8 mouse cellular contexts compared by ENCODE assay signal in the genomic region with DNA sequence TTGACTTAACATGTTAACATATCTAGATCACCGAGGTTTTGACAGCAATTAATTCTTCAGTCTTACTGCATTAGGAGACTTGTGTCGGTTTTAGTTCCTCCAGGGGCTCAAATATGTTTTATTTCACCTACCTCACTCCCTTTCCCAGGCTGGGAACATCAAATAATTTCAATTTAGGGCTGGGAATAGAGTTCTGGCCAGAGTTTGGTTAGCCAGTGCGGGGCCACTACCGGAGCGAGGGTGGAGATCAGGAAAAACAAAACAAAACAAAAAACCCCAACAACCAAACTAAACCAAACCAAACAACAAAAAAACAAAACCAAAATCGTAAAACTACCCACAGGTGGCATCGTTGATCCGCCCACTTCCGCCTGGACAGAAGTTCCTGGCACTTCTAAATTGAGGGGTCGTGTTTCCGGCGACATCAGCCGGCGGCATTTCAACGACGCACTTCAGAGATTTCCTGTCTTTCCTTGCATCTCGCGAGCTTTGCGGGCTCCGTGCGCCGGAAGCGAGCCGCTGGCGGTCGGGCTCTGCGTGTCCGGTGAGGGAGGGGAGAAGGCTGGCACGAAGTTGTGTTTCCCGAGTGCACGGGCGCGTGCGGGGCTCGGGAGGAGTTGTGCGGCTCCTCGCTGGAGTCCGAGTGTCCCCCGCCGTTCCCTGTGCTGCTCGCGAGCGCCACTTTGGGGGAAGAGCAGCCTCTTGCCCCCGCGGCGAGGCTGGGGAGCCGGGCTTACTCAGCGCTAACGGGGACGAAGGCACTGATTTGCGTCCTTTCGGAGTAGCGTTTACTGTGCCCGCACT. TPM values are rescaled to one million over a fixed set of nuclear protein-coding genes. Genes with fewer than 3 reads are reported as not detected.
DNase-seq lines count a peak whose midpoint lies in the region; ATAC-seq and TF ChIP-seq lines count a peak whose summit lies in the region.

A gene (plus strand): TSS at position 437 of the 804 bp plus-strand sequence.

- peak within 1 kb of the TSS; percentile 97 for H3K4me3 ChIP-seq in ES-Bruce4 (ENCODE audit: low read depth, low read length)
- H3K4me3 ChIP-seq in forebrain, embryonic 13.5 days, result peak within 1 kb of the TSS; percentile 73
- peak within 1 kb of the TSS; percentile 80 for H3K4me3 ChIP-seq in liver, postnatal 0 days (ENCODE audit: low read depth, low read length)
- peak within 1 kb of the TSS; percentile 78 for H3K4me3 ChIP-seq in neural tube, embryonic 14.5 days (ENCODE audit: low read depth, low read length)

- peaks cover 23% of the 10 kb centered on the region for H3K36me3 ChIP-seq in ES-Bruce4 (ENCODE audit: control insufficient read depth, insufficient read depth, low read length, poor library complexity, severe bottlenecking)
- peaks cover 27% of the 10 kb centered on the region for H3K36me3 ChIP-seq in forebrain, embryonic 13.5 days (ENCODE audit: poor library complexity, severe bottlenecking)
- H3K36me3 ChIP-seq in liver, postnatal 0 days (replicated peaks; ENCODE audit: insufficient read depth, low read length), result peaks cover 26% of the 10 kb centered on the region
- peaks cover 12% of the 10 kb centered on the region; the same call in 1 of the 2 replicates for H3K36me3 ChIP-seq in neural tube, embryonic 14.5 days (ENCODE audit: control insufficient read depth, insufficient read depth, low read length)

- peak within 1 kb of the TSS; percentile 82 for H3K27ac ChIP-seq in ES-Bruce4 (ENCODE audit: insufficient read depth, low read length)
- H3K27ac ChIP-seq in forebrain, embryonic 13.5 days, result peak within 1 kb of the TSS; percentile 94
- H3K27ac ChIP-seq in liver, postnatal 0 days (ENCODE audit: low read depth), result peak within 1 kb of the TSS; percentile 96
- H3K27ac ChIP-seq in neural tube, embryonic 14.5 days (ENCODE audit: low read depth, low read length), result peak within 1 kb of the TSS; percentile 88

- intact Hi-C loops in heart, postnatal 10 days (cut with DNase I), result loop anchor here (2.0 kb wide), 1 partner anchor 146 kb away; a partner anchor contains a TSS

- TF ChIP-seq EP300 in ES-Bruce4 (IDR thresholded peaks at IDR 0.05; ENCODE audit: insufficient read depth, low read depth, low read length), result 0 out of 2 replicates have a peak, but pooled peaks have one; percentile 34
- TF ChIP-seq EP300 in liver, postnatal 0 days (IDR thresholded peaks at IDR 0.05; ENCODE audit: low read depth), result peak; percentile 83

- peak within 1 kb of the TSS; percentile 87 for H3K9ac ChIP-seq in ES-Bruce4 (ENCODE audit: low read depth, poor library complexity, severe bottlenecking)
- peak within 1 kb of the TSS; percentile 87 for H3K9ac ChIP-seq in forebrain, embryonic 13.5 days
- peak within 1 kb of the TSS; percentile 88 for H3K9ac ChIP-seq in liver, postnatal 0 days (replicated peaks)
- H3K9ac ChIP-seq in neural tube, embryonic 14.5 days (replicated peaks; ENCODE audit: low read depth, low read length), result peak within 1 kb of the TSS; percentile 80

- no peak for TF ChIP-seq CTCF in ES-Bruce4 (IDR thresholded peaks at IDR 0.05; ENCODE audit: low read depth, low read length)
- peak; percentile 33; the same call in 1 of the 2 replicates for TF ChIP-seq CTCF in liver, postnatal 0 days (IDR thresholded peaks at IDR 0.05; ENCODE audit: low read depth)

- H3K27me3 ChIP-seq in ES-Bruce4 (ENCODE audit: control insufficient read depth, insufficient read depth, low read length, poor library complexity, severe bottlenecking), result no peaks in the 10 kb centered on the region
- no peaks in the 10 kb centered on the region for H3K27me3 ChIP-seq in forebrain, embryonic 13.5 days
- no peaks in the 10 kb centered on the region for H3K27me3 ChIP-seq in liver, postnatal 0 days (ENCODE audit: insufficient read depth, low read length)
- H3K27me3 ChIP-seq in neural tube, embryonic 14.5 days (ENCODE audit: control insufficient read depth, insufficient read depth, low read length), result no peaks in the 10 kb centered on the region

- no peak for TF ChIP-seq POLR2A in ES-Bruce4 (IDR thresholded peaks at IDR 0.05; ENCODE audit: insufficient read depth, low read length)

- peak; percentile 95 to 96 for DNase-seq in heart, postnatal 10 days
- DNase-seq in large intestine, adult 2 months (ENCODE audit: low read depth, low spot score), result peak; percentile 77
- peak; percentile 93 for DNase-seq in liver, postnatal 0 days
- peak; percentile 90 for DNase-seq in testis, postnatal 10 days (ENCODE audit: low spot score)

- H3K4me1 ChIP-seq in ES-Bruce4 (ENCODE audit: control insufficient read depth, insufficient read depth, low read length), result no peaks in the 10 kb centered on the region
- H3K4me1 ChIP-seq in forebrain, embryonic 13.5 days, result peaks cover 17% of the 10 kb centered on the region
- H3K4me1 ChIP-seq in liver, postnatal 0 days (ENCODE audit: insufficient read depth), result peaks cover 4% of the 10 kb centered on the region; the same call in 1 of the 2 replicates
- peaks cover 8% of the 10 kb centered on the region; the same call in 1 of the 2 replicates for H3K4me1 ChIP-seq in neural tube, embryonic 14.5 days (ENCODE audit: control insufficient read depth, insufficient read depth, low read length)

- H3K4me2 ChIP-seq in forebrain, embryonic 13.5 days, result peak within 1 kb of the TSS; percentile 65
- H3K4me2 ChIP-seq in liver, postnatal 0 days (ENCODE audit: low read depth, low read length), result peak within 1 kb of the TSS; percentile 76
- H3K4me2 ChIP-seq in neural tube, embryonic 14.5 days (ENCODE audit: low read depth, low read length), result peak within 1 kb of the TSS; percentile 79

- WGBS in forebrain, embryonic 13.5 days, result under 1% methylated on average over 44 of the region's 54 CpGs
- WGBS in large intestine, adult 2 months, result under 1% methylated on average over 54 of the region's 54 CpGs
- under 1% methylated on average over 54 of the region's 54 CpGs for WGBS in liver, postnatal 0 days (ENCODE audit: insufficient replicate concordance)
- WGBS in neural tube, embryonic 14.5 days, result 1% methylated on average over 54 of the region's 54 CpGs

- no peaks in the 10 kb centered on the region for H3K9me3 ChIP-seq in ES-Bruce4 (replicated peaks; ENCODE audit: control insufficient read depth, insufficient read depth, low read length, poor library complexity, severe bottlenecking)
- H3K9me3 ChIP-seq in forebrain, embryonic 13.5 days (replicated peaks), result no peaks in the 10 kb centered on the region
- no peaks in the 10 kb centered on the region for H3K9me3 ChIP-seq in liver, postnatal 0 days (ENCODE audit: low read length)
- H3K9me3 ChIP-seq in neural tube, embryonic 14.5 days (ENCODE audit: control insufficient read depth, low read length), result no peaks in the 10 kb centered on the region

- ATAC-seq in cerebellum, adult (ENCODE audit: insufficient number of reproducible peaks, low FRiP score, low TSS enrichment), result peak; percentile 99
- ATAC-seq in forebrain, embryonic 13.5 days, result peak; percentile 98
- peak; percentile 98 for ATAC-seq in liver, postnatal 0 days
- ATAC-seq in neural tube, embryonic 14.5 days (ENCODE audit: low read depth), result peak; percentile 97

RNA-seq across cellular contexts. Expression of the gene that starts here (rescaled TPM):
- polyA plus RNA-seq in ES-Bruce4 (2011; ENCODE audit: insufficient read depth, insufficient read length, low read depth, missing spikeins), result 130 and 143 TPM in 2 replicates
- 184 and 193 TPM in 2 replicates for polyA plus RNA-seq in forebrain, embryonic 13.5 days (2015; fragmentation: Nextera tagmentation; extraction: Ambion mirVana)
- total RNA-seq in heart, postnatal 10 days (2021), result 10 to 100 TPM; 35.6 to 38.0 TPM
- polyA plus RNA-seq in large intestine, adult 2 months (2012; rRNA removed), result 6.4 and 8.3 TPM in 2 replicates
- 62.5 and 65.1 TPM in 2 replicates for polyA plus RNA-seq in liver, postnatal 0 days (2015; fragmentation: Nextera tagmentation; extraction: Ambion mirVana)
- polyA plus RNA-seq in neural tube, embryonic 14.5 days (2014; fragmentation: Nextera tagmentation; extraction: Ambion mirVana), result 84.0 and 97.3 TPM in 2 replicates

Comparison
In these comparisons a context has a peak if more than half of its experiments do, and no peak if none do; other contexts are left out.
1. Peak in every context shown above with its lines: DNase-seq, ATAC-seq, H3K4me3 ChIP-seq and H3K27ac ChIP-seq.